Mouse (Mus musculus): ENCODE results near the gene Psmb2.
A peak's percentile ranks its signal among the peaks of the same experiment; 100 is the strongest.

Gene Psmb2

DNA sequence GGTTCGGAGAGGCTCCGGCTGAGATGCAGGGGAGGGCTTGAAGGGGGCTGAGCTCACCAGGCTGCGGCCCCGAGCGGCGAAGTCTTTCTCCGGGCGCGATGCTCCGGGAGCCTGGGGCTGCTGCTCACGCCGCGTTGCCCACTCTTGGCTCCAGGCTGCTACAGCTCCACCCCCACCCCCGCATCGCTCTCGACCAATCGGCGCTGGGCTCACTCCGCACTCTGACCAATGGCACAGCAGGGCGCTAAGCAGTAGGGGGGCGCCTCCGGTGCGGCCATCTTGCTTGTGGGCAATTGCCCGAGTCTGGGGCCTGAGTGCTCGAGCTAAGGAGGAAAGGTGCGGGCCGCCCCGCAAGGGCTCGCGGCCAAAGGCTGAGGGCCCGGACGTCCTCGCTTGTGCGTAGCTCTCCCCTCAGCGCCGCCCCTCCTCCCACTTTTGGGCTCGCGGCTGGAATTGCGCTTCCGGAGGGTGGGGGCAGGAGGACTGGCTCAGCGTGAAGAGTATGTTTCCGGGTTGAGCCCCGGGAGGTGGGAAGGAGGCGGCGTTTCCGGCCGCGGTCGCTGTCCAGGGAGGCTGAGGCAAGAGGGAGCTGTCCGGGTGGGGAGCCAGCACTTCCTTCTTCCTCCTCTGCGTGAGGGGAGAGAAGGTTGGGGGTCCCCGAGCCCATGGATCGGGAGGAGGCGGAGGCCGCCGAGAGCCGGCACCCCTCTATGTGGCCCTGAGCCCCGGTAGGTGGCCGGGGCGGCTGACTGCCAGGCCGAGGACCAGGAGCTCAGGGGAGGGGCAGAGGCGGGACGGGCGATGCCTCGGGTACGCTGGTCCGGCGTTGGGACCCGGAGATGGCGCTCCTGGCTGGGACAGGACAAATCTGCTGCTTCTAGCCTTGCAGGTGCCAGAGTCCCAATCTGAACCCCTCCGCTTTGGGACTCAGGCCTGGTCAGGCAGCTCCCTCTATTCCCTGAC, 76.1 kb downstream of the Psmb2 start, which contains the start of the genes Ncdn and AU040320:
TSS of gene Ncdn (minus strand) at position 171 of the 963 bp plus-strand sequence.
TSS of gene AU040320 (plus strand) at position 277 of the 963 bp plus-strand sequence.
- DNase-seq, result peak; percentile 100

DNA sequence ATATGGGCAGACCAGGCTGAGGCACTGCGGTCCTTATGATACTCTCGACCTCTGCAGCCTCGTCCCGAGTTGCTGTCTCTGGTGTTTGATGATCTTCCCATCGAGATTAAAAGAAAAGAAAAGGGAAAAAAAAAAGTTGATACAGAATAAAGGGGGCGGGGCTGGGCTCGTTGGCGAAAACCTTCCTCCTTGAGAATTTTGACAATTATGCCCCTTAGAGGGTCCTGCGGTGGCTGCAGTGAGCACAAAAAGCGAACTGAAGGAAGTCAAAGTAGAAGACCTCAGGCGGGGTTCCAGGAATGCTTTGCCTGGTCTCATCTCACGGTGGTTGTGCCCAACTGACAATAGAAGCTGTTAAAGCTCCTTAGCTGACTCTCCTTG, 76.8 kb downstream of the Psmb2 start:
- peak; percentile 47 to 63 for DNase-seq

DNA sequence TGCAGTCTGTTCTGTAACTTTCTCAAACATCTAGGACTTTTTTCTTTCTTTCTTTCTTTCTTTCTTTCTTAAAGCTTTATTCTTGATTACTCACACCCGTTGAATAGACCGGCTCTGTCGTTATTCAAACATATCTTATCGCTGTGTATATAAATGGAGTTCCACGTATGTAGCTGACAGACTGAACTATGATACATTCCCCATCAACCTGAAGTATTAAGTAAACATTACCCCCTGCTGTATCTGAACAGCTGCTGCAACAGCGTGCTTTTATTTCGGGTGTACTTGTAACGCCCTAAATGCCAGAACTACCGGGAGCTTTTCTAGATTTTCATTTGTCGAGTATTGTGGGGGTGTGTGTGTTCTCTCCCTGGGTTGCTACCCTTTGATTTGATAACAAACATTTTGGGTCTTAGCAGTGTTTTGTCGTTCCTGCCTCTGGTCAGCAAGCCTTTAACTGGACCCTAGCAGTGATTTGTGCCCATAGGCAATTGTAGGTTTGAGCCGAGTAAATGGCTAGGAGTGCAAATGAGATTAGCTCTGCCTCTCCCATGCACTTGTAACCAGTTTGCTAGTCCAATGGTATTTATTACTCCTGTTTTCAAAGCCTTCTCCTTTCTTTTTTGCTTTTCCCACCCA, 77.4 kb downstream of the Psmb2 start:
- DNase-seq, result peak in 1 of 2 experiments; percentile 9

DNA sequence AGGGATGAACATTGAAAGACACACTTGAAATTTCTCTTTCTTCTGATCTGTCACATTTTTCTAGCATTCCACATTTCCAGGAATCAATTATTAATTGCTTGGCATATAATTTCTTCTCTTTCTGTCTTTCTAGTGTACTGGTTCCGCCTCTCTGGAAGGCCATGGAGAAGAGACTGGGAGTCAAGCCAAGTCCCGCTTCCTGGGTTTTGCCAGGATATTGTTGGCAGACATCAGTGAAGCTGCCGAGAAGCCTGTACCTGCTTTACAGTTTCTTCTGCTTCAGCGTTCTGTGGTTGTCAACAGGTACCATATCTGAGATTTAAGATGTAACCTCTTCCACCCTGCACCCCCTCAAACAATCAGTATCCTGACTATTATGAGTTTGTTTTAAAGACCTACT, 79.3 kb downstream of the Psmb2 start:
- peak; percentile 92 for DNase-seq

DNA sequence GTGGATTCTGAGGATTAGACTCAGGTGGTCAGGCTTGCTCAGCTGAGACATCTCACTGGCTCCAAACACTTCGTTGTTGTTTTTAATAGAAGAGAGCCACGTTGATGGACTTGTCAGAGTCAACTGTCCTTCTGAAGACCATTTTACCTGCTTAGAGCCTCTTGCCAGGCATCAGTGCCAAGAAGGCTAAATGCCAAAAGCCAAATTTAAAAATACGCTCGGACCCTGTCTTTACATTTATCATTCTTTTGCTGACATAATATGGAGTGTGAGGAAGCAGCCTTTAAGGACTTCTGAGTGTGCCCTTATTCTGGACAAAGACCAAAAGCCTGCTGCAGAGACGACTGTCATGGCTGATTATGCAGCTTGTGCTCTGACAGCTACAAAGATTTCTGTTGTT, 80.9 kb downstream of the Psmb2 start:
- DNase-seq, result peak in 1 of 2 experiments; percentile 52
